Mouse (Mus musculus): ENCODE data around the gene Eln.
A peak's percentile ranks its signal among the peaks of the same experiment; 100 is the strongest.

Gene Eln

DNA sequence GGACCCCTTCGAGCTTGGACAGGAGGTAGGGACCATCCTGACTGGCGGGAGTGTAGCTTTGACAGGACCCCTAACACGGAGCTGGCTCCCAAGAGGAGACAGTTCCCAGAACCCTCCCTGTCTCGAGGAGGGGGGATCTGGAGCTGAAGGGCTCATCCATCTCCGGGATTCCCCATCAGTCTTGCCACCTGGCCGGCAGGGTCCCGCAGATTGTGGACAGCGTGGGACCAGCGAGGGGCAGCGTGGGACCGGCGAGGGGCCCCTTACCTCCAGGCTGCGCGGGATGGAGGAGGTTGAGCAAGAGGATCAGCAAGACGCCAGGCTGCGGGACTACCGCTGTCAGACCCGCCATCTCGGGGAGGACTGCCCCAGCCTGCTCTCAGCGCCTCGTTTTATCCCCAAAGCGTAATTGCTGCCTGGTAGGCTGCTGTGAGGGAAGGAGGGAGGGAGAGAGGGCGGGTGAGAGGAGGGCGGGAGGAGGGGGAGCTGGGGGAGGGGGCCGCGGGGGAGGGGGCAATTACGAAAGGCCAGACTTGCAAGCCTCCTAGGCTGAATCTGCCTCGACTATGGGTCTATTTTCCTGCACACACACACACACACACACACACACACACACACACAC is at the start of gene Eln:
Gene Eln, minus strand, starts transcription at position 434 of the 622 bp plus-strand sequence.
- peak; percentile 29 for DNase-seq

DNA sequence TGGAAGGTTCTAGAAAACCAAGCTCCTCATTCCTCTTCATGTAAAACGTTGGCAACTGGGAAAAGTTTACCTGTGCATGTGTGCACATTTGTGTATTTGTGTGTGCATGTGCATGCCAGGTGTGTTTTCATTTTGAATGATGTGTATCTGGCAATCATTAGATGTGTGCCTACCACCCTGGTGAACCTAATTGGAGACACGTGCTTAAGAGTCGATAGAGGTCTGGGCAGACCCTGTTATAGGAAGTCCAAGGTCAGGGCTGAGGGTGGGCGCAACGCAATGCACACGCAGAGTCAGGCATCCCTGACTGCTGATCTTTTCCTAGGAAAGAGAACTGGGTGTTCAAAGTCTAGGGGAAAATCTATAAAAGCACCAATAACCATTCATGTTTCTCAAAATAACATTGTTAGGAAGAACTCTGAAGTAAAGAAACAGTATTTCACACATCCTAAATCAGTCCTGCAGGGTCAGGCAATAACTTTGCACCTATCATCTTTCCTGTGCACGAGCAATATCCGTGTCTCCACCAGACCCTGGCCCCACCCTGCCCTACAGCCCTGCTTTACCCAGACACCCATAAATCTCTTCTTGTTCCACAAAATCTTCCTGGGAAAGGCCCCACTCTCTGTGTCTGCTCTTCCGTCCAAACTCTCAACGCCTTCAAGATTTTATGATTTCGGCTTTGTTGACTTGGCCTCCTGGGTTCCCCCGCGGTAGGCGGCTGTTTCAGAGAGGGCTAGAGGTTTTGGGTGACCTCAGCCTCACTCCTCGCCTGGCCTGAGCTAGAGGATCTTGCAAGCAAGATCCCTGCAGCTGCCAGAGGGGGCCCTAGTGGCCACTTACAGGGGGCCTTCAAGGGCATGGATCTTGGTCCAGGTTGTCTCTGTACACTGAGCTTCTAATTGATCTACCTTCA is 43.2 kb upstream of the Eln start:
- no peak for DNase-seq

DNA sequence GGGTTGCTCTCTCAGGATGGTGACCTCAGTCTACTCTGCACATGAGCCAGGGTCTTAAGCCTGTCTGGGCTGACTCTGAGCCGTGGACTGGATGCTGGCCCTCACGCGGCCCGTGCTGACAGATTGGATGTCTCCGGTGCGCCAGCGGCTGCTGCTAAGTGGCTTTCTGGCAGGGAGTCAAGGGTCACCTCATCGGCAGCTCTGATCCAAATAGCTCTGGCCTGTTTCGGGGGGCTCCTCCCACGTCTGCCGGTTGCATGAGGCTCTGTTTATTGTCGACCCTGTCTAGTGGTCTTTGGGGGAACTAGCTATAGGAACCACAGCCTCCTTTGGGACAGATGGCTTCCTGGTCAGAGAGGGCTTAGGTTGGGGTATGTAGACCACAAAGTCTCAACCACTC is 41.1 kb upstream of the Eln start:
- DNase-seq = peak; percentile 18 to 44

DNA sequence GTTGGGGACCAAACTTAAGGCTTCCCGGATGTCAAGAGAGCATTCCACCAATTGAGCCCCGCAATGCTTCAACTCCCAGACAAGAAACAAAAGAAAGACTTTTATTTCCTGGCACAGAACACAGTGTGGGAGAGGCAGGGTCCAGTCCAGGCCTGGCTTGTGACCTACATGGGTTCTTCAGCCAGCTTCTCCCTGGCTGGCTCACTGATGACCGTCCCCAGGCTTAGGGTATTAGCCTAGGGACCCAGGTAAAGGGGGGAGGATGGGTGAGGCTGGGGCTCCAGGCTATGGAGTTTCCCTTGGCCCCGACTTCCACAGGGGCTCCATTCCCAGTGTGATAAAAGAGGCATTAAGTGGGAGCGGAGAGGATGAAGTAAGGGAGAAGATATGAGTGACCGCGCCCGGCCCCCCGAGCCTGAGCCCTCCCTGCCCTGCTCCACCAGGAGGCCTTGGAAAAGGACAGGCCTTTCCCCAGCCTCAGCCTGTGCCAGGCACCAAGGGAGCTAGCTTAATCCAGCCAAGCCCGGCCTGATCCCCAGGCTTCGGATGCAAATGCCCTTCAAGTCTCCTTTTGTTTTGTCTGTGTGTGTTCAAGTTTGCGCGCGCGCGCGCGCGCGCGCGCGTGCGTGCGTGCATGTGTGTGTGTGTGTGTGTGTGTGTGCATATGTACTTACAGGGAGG is 38.7 kb upstream of the Eln start:
- no peak for DNase-seq

DNA sequence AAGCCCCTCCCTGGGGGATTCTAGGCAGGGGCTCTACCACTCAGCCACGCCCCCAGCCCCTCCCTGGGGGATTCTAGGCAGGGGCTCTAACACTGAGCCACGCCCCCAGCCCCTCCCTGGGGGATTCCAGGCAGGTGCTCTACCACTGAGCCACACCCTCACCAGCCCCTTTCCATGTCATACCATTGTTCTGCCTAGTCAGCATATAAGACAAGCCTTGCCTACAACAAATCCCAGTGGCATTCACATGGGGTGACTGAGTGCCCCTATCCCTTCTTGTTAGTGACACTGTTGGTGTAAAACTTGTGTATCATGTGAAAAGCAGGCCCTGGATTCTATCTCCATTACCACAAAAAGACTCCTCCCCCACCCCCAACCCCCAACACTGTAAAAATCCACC is 36.7 kb upstream of the Eln start:
- DNase-seq = no peak

DNA sequence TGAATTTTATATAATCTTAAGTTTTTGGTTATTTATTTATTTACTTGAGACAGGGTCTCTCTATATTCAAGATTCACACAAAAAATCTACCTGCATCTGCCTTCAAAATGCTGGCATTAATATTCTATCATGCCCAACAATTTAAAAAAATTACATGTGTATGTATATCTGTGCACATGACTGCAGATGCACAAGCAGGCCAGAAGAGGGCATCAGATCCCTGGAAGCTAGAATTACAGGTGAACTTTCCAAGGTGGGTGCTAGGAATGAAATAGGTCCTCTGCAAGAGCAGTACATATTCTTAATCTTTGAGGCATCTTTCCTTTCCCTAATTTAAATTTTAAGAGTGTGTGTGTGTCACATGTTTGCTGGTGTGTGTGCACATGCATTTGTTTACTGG is 33.8 kb upstream of the Eln start:
- no peak for DNase-seq

DNA sequence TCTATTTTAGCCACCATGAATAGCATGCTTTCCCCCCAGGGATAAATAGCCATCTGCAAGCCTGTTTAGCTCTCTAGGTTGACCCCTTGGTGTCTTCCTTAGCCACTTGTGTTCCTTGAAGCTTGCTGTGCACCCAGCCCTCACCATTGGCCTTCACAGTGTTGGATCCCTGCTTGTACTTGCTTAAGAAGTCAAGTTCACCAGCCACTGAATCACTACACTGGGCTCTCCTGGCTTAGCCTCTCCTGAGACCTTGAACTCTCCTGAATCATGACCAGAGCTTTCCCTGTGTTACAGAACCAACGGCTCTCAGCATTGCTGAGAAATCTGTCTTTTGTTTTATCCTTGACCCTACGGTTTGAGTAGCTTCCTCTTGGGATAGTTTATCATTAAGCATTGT is 33.0 kb upstream of the Eln start:
- no peak for DNase-seq

DNA sequence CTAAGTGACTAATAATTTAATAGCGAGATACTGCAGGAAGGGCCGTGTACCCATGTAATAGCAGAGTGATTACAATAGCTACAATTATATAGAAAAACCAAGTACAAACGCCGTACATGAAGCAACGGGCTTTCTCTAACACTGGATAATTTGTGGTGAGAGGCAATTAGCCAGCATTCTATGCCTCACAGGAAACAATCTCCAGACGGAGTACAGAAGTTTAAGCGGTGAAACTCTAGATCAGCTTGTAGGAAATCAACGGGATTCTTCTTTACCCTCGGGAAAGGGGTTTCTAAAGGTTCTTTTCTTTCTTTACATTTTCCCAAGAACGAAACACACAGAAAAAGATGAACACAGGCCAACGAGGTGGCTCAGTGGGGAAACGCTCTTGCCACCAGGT is 29.4 kb upstream of the Eln start:
- no peak for DNase-seq

DNA sequence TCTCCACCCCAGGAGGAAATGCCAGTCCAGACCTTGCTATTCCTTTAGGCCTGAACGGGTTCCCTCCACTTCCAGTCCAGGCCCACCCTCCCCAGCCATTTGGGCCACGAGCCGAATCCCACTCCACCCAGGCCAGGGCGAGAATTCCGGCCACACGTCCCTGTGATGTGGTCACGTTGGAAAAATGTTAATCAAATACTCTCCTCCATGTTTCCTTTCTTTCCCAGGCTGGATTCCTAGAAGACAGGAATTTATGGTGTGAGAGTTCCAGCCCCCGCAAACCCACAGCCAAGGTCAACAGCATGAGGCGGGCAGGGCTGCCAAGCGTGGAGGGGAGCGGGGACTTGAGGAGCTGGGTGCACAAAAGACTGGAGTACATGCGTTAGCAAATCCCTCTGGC is 25.4 kb upstream of the Eln start:
- no peak for DNase-seq

DNA sequence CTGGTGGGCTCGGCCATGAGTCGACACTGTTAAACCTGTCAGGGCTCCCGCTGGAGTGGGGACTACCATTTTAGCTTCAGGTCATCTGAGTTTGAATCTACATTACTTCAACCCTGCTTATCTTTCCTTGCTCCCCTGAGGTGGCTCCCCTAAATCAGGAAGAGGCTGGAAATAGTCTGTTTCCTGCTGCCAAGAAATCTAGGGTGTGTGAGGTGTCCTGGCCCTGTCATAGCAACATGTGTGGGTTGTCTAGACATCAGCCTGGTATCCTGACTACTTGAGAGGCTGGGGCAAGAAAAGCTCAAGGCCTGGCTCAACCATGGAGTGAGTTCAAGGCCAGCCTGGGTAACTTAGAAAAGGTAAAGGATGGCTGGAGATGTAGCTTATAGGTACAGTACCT is 24.6 kb upstream of the Eln start:
- no peak for DNase-seq

DNA sequence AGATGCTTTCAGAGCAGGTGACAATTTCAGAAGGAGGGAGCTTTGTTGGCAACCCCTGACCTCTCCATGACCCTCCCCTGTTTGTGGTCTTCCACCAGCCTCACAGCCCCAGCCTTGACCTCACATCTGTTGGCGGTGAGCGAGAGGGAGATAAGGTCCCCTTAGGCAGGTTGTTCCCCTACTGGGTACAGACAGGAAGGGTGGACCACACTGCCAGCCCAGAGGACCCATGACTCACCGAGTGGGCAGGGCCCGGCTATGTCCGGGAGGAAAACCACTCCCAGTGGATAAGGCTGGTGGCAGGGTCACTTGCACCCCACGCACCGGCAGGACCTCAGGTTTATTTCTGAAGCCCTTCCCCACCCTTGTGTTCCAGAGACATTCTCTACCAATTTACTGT is 22.1 kb upstream of the Eln start:
- DNase-seq = no peak

DNA sequence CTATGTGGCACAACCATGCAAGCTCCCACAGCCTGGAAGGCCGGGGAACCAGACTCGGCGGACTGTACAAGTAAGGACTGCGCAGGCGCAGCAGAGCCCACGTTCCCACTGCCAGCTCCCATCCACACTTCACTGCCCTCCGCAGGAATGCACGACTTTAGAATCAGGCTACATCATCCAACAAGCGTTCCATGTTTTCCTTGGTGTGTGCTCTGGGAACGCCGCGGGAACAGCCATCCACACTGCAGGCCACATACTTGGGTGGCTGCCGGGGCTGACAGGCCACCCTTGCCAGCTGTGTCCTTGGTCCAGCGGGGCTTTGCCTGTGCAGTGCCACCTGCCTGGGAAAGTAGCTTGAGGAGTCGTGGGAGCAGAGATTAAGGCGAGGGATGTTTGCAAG is 18.3 kb upstream of the Eln start:
- no peak for DNase-seq

DNA sequence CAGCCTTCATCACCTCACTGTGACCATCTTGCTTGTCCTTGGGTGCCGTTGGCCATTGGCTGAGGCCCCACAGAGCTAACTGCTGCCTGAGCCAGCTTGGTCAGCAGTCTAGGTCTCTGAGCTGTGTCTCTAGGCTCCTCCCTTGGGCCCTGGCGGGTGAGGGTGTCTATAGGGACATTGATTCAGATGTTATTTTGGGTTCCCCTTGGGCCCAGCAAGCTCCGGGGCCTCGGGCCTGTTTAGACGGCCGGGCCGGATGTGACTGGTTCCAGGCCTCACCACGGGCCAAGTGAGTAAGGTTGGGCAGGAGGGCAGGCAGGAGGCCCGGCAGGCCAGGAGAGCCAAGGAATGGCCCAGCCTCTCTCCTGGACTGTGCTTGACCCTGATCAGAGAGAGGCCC is 16.2 kb upstream of the Eln start:
- no peak for DNase-seq

DNA sequence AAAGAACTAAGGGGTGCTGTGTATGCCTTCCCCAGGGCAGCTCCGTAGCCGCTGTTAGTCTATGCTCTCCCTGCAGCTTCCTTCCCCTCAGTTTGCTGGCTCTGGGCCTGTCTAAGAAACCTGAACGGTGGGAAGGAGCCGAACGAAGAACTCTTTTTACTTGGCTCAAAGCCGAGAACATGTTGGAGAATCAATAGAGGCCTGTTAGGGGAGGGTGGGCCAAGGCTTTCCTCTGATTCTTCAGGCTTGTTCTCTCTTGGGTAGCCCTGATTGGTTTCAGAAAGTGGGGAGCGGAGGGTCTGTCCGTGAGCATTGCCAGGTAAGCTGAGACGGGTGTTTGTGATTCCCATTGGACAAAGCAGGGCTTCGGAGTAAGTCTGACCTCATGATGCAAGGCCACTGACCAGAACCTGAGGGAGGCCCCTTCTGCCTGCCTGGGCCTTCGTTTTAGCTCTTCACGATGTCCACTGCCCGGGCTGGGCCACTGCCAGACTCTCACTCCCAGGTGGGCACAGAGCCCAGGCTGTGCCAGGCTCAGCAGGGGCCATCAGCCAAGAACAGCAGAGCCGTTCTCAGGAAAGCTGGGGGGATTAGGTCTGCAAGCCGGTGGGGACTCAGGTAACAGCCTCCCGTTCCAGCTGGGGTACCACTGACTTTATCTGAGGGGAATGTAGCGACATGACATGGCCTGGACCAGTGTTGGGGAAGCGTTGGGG is 14.4 kb upstream of the Eln start:
- DNase-seq = peak; percentile 63 to 76

DNA sequence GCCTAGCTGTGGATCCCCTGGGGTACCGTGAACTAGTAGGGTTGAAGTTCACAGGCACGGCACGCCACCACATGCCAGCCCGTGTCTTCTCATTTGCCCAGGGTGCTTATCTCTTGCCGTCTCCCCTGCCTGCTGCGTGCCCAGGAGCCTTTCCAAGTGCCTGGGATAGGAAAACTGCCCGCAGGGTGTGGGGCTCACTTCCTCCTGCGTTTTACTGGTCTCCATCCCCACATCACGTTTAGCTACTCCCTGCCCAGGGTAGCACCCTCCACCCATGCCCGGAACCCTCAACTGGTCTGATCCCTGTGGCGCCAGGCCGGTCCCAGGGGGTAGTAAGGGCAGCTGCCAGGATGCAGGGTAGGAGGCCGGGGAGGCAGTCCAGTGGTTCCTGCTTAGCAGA is 8.9 kb upstream of the Eln start:
- no peak for DNase-seq

DNA sequence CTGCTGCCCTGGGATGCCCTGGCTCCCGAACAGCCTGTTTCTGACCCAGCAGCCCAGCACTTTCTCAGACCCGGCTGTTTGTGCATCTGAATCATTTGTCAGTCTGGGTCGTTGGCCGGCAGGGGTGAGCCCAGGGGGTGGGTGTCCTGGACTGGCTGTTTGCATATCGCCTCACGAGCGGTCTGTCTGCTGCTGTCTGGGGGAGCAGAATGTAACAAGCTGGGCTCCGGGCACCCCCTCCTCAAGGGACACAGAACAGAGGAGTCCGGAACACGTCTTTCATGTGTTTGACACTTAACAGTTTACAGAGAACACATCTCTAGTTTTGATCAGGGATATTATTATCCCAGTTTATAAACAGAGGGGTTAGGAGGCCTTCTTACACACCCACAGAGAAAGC is 7.0 kb upstream of the Eln start:
- DNase-seq = no peak

DNA sequence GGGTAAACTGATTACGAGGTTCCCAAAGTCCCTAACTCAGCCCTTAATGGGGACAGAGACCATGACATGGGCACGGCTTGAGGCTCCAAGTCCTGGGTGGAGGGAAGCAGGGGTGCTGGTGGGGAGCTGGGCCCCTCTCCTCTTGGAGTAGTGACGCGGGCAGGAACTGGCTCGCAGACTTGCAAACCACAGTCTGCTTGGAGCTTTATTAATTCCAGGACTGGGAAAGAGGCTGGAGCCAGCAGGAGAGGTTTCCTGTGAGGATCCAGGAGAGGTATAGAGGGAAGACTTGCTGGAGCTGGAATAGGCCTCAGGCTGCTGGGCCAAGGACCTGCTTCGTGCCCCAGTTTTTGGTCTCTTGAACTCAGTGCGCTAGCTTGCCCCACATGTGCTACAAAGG is 3.3 kb upstream of the Eln start:
- DNase-seq = no peak

DNA sequence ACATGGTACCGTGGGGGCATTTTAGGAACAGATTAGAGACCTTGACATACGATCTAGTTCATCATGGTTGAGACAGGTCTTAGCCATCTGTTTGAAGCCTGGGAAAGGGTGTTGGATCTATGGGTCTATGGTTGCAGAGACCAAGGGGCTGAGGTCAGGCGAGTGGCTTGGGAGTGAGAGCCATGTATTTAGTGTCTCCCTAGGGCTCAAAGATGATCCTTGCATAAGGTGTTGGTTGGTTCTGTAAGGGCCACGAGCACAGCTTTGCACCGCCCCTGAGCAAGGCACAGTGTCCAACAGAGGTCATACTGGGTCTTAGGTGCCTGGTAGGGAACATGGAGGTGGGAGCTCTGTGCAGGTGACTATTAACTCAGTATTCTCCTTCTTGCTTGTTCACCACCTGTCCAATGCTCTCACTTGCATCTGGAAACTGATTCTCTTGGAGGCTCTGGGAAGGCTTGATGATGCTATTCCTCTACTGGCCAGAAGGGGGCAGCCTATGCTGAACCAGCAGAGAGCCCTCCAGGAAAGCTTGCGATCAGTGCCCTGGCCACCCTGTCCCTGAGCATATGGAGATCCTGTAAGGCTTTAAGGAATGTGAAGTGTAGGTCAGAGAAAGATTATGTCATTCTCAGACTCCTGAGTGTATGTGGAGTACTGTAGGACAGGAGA is 960 bp upstream of the Eln start:
- peak; percentile 75 to 79 for DNase-seq

DNA sequence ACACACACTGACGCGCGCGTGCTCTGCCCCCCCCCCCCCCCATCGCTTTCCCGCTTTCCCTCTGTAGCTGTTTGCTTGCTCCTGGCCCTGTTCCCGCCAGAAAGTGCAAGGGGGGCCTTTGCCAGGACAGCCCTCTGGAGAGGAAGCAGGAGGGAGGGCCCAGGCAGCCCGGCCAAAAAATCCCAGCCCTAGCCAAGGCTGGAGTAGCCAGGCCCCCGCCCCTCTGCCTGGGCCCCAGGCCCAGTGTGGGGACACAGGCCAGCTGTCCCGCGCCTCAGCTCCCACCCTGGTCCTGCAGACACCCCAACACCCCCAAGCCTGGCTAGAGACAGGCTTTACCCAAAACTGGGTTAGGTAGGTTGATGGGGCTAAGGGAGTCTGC is 380 bp upstream of the Eln start:
- peak; percentile 59 to 71 for DNase-seq

DNA sequence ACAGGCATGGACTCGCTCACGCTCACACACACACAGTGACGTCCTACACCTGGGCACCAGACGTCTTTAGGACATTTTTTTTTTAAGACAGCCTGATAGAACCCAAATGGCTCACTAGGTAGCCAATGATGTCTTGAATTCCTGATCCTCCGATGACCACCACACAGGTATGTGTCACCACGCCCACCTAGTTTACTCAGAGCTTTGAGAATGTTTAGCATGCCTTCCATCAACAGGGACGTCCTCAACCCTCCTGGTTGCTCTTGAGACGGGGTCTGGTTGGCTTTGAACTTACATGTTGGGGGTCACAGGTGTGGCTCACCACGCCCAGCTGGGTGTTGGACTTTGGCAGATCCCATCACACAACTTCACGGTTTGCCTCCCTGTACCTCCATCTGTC is 922 bp downstream of the Eln start:
- no peak for DNase-seq

DNA sequence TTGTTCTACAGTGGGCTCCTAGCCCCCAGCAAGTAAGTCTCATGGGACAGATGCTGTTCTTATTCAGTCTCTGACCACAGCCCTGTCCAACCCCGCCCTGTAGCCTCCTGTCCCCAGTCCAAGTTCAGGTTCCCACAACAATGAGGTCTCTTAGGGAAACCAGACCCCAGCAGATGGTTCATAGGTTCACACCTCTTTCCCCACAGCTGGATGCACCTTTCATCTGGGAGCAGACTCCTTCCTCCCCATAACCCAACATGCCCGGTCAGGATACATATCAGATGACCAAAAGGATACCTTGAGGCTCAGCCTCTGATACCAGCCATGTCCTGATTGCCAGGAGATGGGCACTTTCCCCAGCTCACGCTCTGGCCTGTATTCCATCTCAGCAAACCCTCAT is 1.3 kb downstream of the Eln start:
- no peak for DNase-seq

DNA sequence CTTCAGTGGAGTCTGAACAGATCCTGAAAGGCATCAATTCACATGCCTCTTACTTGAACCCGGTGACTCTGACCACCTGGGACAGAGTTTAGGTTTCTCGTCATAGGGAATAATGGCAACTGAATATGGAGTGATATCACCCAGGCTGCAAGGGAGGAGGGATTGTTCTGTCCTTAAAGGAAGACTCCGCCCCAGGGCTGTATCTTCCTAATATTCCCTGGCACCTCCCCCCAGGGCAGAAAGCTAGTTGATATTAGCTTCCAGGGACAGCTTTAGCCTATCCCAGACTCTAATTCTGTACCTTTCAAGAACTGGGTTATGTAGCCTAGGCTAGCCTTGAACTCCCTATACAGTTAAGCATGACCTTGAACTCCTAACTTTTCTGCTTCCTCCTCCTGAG is 2.1 kb downstream of the Eln start:
- no peak for DNase-seq

DNA sequence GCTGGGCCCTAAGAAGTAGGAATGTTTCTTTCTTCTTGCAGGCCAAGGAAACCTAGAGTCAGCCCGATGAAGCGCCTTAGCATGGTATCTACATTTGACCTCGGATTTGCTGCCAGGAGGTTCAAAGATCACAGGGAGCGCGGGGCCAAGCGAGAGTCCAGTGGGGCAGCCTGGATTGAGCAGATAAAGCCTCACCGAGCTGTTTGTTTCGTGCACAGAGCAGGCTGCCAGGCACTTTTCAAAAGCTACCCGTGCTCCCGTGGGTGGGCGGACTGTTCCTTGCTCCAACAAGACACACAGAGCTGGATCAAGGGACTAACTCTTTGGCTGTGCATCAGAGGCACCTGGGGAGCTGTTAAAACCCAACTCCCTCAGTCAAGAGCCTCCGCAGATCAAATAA is 3.1 kb downstream of the Eln start:
- no peak for DNase-seq
